Mouse (Mus musculus): ENCODE measurements around the gene Kif6. TPM values are rescaled to one million over a fixed set of nuclear protein-coding genes. Genes with fewer than 3 reads are reported as not detected.

Gene Kif6
- polyA plus RNA-seq, 1 experiment from 2014 or later = 1.5 TPM

DNA sequence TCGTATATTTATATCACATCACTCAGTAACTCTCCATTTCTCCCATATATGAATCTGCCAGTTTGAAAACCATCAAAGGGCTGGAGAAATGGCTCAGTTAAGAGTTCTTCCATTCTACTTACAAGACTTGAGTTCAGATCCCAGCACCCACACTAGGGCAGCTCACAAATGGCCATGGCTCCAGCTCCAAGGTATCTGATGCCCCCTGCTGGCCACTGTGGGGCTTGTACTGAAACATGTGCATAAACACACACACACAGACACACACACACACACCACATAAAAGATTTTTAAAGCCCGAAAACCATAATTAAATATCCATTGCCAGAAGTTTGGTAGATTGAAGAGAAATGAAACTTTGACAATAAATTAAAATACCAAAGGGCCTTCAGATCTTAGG is 111.3 kb downstream of the Kif6 start:
- ATAC-seq (no peak), DNase-seq (ENCODE audit: low spot score) (no peak)
- H3K4me2 ChIP-seq (replicated peaks; ENCODE audit: low read depth, low read length) = no peak overlapping the region
- no peak for TF ChIP-seq EP300 (IDR thresholded peaks at IDR 0.05)
- peak; percentile 22; the same call in 1 of the 2 replicates for TF ChIP-seq CTCF (IDR thresholded peaks at IDR 0.05)
- H3K36me3 ChIP-seq (ENCODE audit: insufficient read depth, low read length) = no peaks in the 10 kb centered on the region
- H3K9ac ChIP-seq (replicated peaks; ENCODE audit: low read depth) = no peak overlapping the region
- 94% methylated on average over 2 of the region's 2 CpGs for WGBS
- peaks cover 5% of the 10 kb centered on the region; the same call in 1 of the 2 replicates for H3K4me1 ChIP-seq (ENCODE audit: insufficient read depth, low read depth, low read length)
- no peak overlapping the region for H3K4me3 ChIP-seq (ENCODE audit: low read depth, low read length)
- no peaks in the 10 kb centered on the region for H3K9me3 ChIP-seq (ENCODE audit: low read length)
- no peak overlapping the region for H3K27ac ChIP-seq (ENCODE audit: low read length)
- H3K27me3 ChIP-seq (replicated peaks; ENCODE audit: insufficient read depth, low read length) = no peaks in the 10 kb centered on the region

GRCm38 (mm10) chr17:49726976-49727375 is 112.0 kb downstream of the Kif6 start:
- no peak overlapping the region for H3K9ac ChIP-seq (replicated peaks; ENCODE audit: low read depth)
- no peak for ATAC-seq
- H3K27ac ChIP-seq (ENCODE audit: low read length) = no peak overlapping the region
- H3K4me1 ChIP-seq (ENCODE audit: insufficient read depth, low read depth, low read length) = peaks cover 5% of the 10 kb centered on the region; the same call in 1 of the 2 replicates
- WGBS = 30% methylated on average over 4 of the region's 4 CpGs
- H3K9me3 ChIP-seq (ENCODE audit: low read length) = no peaks in the 10 kb centered on the region
- no peaks in the 10 kb centered on the region for H3K36me3 ChIP-seq (ENCODE audit: insufficient read depth, low read length)
- no peak overlapping the region for H3K4me2 ChIP-seq (replicated peaks; ENCODE audit: low read depth, low read length)
- no peak for DNase-seq (ENCODE audit: low spot score)
- H3K27me3 ChIP-seq (replicated peaks; ENCODE audit: insufficient read depth, low read length) = no peaks in the 10 kb centered on the region
- H3K4me3 ChIP-seq (ENCODE audit: low read depth, low read length) = no peak overlapping the region
- no peak for TF ChIP-seq CTCF (IDR thresholded peaks at IDR 0.05)
- TF ChIP-seq EP300 (IDR thresholded peaks at IDR 0.05) = no peak

DNA sequence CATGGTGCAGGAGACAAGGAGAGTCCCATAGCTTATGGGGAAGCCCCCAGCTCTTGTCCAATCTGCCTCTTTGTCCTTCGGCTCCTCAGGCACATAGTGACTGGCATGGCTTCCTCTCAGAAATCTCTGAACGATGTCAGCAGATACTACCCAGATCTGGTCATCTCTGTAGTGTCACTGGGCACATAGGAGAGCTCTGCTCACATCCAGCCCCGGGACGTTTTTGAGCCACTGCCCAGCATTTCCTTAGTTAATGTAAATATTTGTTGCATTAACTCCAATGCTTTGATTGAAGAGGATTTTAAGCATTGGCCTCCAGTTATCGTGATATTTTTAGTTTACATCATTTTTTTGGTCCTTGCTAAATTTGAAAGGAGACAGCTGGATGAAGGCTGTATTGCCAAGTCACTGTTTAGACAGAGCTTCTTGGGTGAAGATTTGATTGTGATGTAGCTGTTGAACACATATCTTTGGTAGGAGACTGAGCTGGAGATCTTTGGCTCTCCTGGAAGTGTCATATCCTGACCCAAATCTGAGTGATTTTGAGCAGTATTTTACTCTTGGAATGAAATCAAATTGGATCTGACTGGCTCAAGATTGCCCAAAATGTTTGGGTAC is 112.6 kb downstream of the Kif6 start:
- Histone ChIP-seq H3K4me2 (replicated peaks; ENCODE audit: low read depth, low read length) (no peak overlapping the region), H3K9ac (replicated peaks; ENCODE audit: low read depth) (no peak overlapping the region), H3K27me3 (replicated peaks; ENCODE audit: insufficient read depth, low read length) (no peaks in the 10 kb centered on the region), H3K4me1 (ENCODE audit: insufficient read depth, low read depth, low read length) (peaks cover 5% of the 10 kb centered on the region; the same call in 1 of the 2 replicates), H3K36me3 (ENCODE audit: insufficient read depth, low read length) (no peaks in the 10 kb centered on the region), H3K9me3 (ENCODE audit: low read length) (no peaks in the 10 kb centered on the region), H3K4me3 (ENCODE audit: low read depth, low read length) (no peak overlapping the region), H3K27ac (ENCODE audit: low read length) (no peak overlapping the region)
- TF ChIP-seq CTCF (IDR thresholded peaks at IDR 0.05) (no peak), EP300 (IDR thresholded peaks at IDR 0.05) (peak; percentile 70)
- DNase-seq (ENCODE audit: low spot score) (peak; percentile 78), ATAC-seq (peak; percentile 71)
- WGBS = 27% methylated on average over 5 of the region's 5 CpGs

DNA sequence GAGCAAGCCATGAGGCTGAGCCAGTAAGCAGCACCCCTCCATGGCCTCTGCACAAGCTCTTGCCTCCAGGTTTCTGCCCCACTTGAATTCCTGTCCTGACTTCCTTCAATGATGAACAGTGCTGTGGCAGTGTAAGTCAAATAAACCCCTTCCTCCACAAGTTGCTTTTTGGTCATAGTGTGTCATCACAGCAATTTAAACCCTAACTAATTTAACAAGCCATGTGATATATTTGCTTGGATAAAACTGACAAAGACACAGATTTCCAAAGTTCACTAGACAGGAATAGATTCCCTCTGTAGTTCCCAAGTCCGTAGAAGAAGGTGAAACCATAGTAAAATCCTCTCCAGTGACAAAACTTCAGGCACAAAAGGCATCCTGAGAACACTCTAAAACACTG is 114.9 kb downstream of the Kif6 start:
- Histone ChIP-seq H3K9me3 (ENCODE audit: low read length) (no peaks in the 10 kb centered on the region), H3K4me3 (ENCODE audit: low read depth, low read length) (no peak overlapping the region), H3K9ac (replicated peaks; ENCODE audit: low read depth) (no peak overlapping the region), H3K4me1 (ENCODE audit: insufficient read depth, low read depth, low read length) (peaks cover 5% of the 10 kb centered on the region; the same call in 1 of the 2 replicates), H3K36me3 (ENCODE audit: insufficient read depth, low read length) (no peaks in the 10 kb centered on the region), H3K4me2 (replicated peaks; ENCODE audit: low read depth, low read length) (no peak overlapping the region), H3K27ac (ENCODE audit: low read length) (no peak overlapping the region), H3K27me3 (replicated peaks; ENCODE audit: insufficient read depth, low read length) (no peaks in the 10 kb centered on the region)
- TF ChIP-seq CTCF (IDR thresholded peaks at IDR 0.05) (no peak), EP300 (IDR thresholded peaks at IDR 0.05) (no peak)
- 66% methylated on average over 1 of the region's 1 CpGs for WGBS
- ATAC-seq = no peak
- no peak for DNase-seq (ENCODE audit: low spot score)

DNA sequence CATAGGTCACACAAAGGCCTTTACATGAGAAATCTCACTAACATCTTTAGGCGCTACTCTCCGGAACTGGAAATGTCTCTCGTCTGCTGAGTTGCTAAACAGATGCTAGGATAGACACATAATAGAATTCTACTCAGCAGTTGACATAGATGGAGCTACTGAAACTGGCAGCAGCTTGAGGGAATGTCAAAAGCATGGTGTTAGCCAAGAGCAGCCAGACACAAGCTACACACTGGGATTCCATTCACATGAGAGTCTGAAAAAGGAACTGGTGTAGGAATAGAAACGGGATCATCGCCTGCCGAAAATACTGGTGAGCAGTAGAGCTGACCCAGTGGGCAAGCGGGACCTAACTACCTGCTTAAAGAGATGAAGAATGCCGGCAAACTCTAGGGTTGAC is 117.8 kb downstream of the Kif6 start:
- ATAC-seq (peak; percentile 62), DNase-seq (ENCODE audit: low spot score) (peak; percentile 76)
- Histone ChIP-seq H3K4me3 (ENCODE audit: low read depth, low read length) (no peak overlapping the region), H3K27me3 (replicated peaks; ENCODE audit: insufficient read depth, low read length) (no peaks in the 10 kb centered on the region), H3K36me3 (ENCODE audit: insufficient read depth, low read length) (no peaks in the 10 kb centered on the region), H3K9me3 (ENCODE audit: low read length) (no peaks in the 10 kb centered on the region; the same call in 1 of the 2 replicates), H3K9ac (replicated peaks; ENCODE audit: low read depth) (no peak overlapping the region), H3K4me1 (ENCODE audit: insufficient read depth, low read depth, low read length) (no peaks in the 10 kb centered on the region), H3K4me2 (replicated peaks; ENCODE audit: low read depth, low read length) (no peak overlapping the region), H3K27ac (ENCODE audit: low read length) (no peak overlapping the region)
- TF ChIP-seq EP300 (IDR thresholded peaks at IDR 0.05) (peak; percentile 31; the same call in 1 of the 2 replicates), CTCF (IDR thresholded peaks at IDR 0.05) (no peak)
- 69% methylated on average over 8 of the region's 8 CpGs for WGBS

DNA sequence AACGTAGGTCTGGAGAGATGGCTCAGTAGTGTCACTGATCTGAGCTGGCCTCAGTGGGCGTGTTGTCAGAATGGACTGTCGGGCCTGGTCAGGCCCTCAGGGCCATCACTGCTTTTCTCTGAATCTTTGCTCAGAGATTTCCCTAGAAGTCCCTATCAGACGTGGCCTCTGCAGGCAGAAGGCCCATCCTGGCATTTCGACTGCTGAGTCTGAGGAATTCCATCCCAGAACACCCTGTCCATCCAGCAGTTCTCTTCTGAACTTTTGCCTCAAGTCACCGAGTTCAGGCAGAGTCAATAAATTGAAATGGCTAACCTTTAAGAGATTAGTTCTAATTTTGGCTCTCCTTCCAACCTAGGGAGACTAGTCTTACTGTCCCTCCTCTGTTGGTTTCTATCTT is 119.1 kb downstream of the Kif6 start:
- H3K4me1 ChIP-seq (ENCODE audit: insufficient read depth, low read depth, low read length) = no peaks in the 10 kb centered on the region
- TF ChIP-seq CTCF (IDR thresholded peaks at IDR 0.05) = no peak
- TF ChIP-seq EP300 (IDR thresholded peaks at IDR 0.05) = no peak
- WGBS = 60% methylated on average over 6 of the region's 6 CpGs

More for the DNA sequence above, 119.1 kb downstream of the Kif6 start:
- no peaks in the 10 kb centered on the region; the same call in 1 of the 2 replicates for H3K9me3 ChIP-seq (ENCODE audit: low read length)
- DNase-seq (ENCODE audit: low spot score) (no peak), ATAC-seq (no peak)
- no peak overlapping the region for H3K9ac ChIP-seq (replicated peaks; ENCODE audit: low read depth)
- H3K27ac ChIP-seq (ENCODE audit: low read length) = no peak overlapping the region
- no peaks in the 10 kb centered on the region for H3K27me3 ChIP-seq (replicated peaks; ENCODE audit: insufficient read depth, low read length)
- H3K36me3 ChIP-seq (ENCODE audit: insufficient read depth, low read length) = no peaks in the 10 kb centered on the region
- H3K4me3 ChIP-seq (ENCODE audit: low read depth, low read length) = no peak overlapping the region
- no peak overlapping the region for H3K4me2 ChIP-seq (replicated peaks; ENCODE audit: low read depth, low read length)

Measured in lung, postnatal 0 days (tissue).